Mouse (Mus musculus) liver (tissue): ENCODE measurements around the gene Vac14.
"Not testable (repeated sequence)": the region's sequence is repeated elsewhere in the genome, so short reads cannot be mapped to it uniquely, and the experiment has no call there.

Source experiments
- DNase-seq: peaks from one replicate; pipeline ENCODE4 v3.0.0-alpha.2; 2020; ENCODE audit warnings: mixed read lengths

The Vac14 gene

DNA sequence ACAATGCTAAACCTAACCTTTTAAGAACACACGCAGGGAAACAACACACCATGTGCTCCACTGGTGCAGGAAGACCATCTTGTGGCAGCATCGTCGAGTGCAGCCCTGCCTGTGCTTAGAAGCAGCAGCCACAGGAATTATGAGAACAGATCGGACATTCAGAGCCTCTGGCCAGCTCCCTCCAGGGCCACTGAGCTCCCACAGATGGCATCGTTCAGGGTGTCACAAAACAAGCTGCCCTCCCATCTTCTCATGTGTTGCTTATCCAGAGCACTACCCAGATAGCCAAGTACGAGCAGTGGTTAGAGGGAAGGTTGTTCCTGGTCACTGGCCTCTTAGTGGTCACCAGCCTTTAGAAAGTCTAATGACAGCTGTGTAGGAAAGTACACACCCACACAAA, 30.9 kb downstream of the Vac14 start:
- DNase-seq: no peak

DNA sequence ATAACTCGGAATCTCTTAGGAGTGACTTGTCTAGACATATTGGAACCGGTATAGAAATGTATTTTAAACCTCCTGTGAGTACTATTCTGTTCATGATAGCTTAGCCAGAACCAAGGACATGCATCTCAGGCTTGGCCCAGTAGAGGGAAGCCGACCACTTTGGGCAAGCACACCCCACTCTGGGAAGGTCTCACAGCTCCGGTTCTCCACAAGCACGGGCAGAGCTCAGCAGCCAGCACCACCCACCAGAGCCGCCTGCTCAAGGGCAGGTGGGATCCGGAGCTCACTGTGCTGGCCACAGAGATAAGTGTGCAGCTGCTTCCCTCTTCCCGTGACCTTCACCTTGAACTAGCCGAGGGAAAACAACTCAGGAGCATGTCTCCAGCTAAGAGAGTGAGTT, 32.5 kb downstream of the Vac14 start:
- no peak for DNase-seq

DNA sequence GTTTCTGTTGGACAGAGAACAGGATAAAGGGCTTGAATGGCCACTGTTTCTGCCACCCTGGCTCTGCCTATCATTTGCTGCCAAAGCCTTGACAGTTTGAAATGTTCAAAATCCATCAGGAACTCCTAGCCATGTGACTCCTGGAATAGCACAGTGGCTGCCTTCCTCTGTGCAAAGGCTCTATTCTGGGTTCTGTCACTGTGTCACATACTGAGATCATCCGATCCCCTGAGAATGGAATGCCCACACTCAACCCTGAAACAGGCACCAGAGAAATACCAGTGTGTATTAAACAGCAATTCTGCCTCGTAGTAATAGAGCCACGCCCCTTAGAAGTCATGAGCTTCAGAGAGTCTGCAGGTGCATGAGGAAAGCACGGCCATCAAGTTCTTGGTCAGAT, 33.5 kb downstream of the Vac14 start:
- no peak for DNase-seq

DNA sequence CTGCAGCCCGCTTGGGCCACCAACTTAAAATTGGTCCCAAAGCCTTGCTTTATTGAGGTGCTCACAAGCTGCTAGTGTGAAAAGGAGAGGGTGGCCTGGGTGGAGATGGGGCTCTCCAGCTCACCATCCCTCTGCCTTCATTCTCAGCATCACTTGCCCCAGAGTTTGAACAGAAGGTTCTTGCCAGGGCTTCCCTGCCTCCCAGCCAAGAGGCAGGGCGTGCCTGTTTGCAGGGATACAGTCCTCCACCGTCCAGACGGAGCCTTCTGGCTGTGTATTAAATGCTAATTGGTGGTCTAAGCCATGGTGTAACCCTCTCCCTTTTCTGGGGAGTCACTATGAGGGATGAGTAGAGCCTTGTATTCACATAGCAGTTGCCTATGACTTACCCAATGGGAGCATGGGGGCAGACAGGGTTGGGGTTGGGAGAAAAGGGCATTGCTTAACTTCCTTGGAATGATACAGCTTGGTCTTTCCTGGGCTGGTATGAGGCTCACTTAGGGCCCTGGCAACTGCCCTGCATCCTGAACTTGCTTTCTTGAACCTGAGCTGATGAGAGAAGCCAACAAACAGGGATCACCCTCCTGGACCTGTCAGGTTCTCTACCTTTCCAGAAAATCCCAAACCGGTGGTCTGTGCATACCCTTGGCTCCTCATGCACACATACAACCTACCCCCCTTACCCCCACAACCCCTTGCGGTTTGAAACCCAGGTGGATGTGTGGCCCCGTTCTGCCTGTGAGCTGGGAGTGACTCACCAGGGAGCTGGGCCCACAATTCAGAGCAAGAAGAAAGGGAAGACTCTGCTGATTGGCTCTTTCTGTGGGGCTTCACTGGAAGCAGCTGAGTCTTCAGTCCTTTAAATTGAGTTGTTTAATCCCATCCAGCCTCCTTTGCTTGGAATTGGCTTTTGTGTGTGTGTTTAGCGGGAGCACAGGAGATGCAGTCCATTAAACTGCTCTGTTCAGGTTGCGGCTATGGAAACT, 36.0 kb downstream of the Vac14 start:
- DNase-seq: no peak

DNA sequence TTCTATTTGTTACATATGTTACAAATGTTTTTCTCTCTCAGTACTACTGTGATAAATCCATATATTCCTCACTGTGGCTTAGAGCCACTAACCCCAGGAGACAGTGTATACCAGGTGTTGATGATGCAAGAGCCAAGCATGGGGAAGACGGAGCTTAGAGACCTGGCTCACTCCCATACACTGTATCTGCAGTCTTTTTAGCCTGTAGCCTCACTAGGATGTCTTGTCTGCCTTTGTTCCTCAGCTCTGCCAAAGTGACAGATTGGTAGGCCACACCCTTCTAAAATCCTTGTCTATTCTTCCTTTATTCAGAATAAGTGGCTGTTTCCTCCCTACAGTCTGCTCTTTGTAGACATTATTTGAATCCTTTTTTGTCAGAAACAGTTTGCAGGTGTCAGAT, 37.4 kb downstream of the Vac14 start:
- no peak for DNase-seq

DNA sequence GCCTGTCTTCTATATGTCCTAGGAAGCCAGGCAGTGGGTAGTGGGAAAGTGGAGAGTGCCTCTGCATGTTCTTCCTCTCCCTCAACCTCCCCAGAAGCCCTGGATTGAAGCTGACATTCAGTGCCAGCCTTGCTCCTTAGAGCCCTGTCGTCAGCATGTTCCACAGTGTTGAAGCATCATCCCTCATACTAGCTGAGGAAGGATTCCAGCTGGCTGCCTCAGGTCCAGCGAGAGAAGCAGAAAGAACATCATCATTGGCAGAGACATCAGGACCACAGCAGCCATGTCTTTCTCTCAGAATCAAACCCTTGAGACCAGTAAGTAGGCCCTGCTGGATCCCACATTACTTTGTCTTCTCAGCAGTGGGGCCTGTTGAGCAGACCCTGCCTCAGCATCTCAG, 39.3 kb downstream of the Vac14 start:
- DNase-seq: no peak

DNA sequence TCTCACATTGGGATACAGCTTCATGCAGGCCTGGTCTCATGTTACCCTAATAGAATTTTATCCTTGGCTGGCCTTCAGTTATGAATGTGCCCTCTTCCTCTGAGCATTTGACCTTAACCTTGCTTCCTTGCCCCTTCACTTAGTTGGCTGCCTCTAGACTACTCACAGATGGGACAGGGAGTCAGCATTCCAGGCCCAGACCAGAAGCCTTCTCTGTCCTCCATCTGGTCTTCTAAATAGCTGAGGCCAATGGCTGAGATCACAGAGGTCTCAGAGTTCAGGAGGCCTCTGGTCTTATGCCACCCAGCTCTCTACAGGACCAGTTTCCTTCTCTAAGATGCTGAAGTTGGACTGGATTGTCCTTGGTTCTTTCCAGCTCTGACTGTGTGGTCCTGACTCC, 41.7 kb downstream of the Vac14 start:
- DNase-seq: no peak

DNA sequence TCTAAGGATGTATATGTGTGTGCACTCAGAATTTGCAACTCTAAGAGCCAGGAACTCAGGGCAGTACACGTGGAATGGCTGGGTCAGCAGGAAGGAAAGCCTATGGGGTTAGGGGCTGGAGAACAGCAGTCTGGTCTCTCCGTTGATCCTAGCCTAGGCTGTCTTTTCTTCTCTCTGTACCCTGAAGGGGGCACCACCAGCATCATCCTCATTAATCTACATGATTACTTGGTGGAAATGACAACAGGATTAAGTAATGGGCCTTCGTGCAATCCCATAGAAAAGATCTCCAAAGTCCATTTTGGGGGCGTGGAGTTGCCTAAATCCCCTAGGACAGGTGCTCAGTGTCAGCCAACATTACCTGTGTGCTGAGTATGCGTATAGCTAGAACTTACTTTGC, 44.2 kb downstream of the Vac14 start:
- DNase-seq: no peak

DNA sequence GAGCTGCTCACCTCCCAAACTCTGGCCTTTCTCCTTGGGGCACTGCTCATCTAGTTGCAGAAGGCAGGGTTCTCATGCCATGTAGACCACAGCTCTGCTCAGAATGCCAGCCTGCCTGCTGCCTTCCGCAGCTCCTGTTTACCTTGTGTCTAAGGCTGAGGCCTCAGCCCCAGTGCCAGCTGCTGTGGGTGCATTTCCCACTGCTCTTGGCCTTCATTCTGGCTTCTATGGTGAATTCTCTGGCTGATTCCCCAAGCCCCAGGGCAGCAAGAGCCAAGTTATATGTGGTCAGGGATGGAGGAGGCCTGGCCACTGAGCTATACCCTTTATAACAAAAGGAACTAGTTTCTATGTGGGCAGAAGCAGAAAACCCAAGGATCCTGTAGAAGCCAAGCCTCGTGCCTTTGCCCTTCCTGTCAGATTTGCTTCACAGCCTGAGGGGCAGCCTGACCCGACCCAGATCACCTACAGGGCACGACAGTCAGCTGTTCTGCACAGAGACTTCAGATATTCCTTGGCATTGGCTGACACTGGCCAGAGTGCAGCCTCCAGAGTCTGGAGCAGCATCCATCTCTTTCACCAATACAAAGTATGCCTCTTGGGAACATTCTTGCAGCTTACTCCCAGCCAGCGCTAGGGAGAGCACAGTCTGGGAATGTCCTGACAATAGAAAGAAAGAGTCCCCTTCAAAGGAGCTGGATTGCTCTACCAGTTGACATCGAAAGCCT, 44.8 kb downstream of the Vac14 start:
- no peak for DNase-seq

DNA sequence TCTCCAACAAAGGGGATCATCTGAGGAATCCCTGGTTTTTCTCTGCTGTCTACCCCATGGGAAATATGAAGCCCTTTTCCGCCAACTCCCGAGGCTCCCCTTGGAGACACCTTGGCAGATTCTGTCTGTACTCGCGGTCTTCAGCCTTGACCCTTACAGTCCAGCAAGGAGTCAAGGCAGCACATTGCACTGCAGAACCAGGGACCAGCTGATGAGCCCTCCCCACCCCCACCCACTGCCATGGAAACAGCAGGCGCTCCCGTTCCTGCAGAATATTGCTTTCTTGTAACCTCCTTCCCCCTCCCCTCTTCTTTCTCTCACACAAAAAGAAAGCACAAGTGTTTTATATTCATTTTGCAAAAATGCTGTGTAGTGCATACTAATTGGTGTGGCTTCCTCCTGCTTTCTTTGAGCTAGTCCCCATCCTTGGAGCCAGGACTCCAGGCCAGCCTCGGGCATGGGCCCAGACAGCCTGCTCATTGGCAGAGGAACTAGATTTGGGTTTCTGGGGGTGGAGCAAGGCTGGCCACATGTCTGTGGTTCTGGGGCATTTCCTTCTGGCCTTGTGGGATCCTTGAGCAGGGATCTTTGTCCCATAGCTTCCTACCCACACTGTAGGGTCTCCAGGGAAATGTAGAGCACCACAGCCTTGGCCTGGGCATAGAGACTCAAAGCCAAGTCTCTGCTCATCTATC, 46.0 kb downstream of the Vac14 start:
- no peak for DNase-seq

DNA sequence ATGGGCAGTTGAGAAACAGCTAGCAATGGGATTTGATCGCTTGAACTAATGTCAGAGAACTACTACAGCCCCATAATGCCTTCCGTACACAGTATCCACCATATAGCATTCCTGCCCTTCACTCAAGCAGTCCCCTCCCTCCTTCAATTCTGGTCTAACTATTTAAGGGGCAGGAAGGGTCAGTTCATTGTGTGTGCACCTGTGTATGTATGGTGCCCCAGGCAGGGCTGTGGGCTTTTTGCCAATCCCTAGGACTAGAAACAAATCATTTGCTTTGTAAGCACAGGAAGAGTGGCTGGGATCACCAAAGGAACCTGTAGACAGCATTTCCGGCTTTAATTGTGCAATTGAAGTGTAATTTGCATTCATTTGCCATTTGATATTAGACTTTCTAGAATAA, 46.6 kb downstream of the Vac14 start:
- DNase-seq: no peak

DNA sequence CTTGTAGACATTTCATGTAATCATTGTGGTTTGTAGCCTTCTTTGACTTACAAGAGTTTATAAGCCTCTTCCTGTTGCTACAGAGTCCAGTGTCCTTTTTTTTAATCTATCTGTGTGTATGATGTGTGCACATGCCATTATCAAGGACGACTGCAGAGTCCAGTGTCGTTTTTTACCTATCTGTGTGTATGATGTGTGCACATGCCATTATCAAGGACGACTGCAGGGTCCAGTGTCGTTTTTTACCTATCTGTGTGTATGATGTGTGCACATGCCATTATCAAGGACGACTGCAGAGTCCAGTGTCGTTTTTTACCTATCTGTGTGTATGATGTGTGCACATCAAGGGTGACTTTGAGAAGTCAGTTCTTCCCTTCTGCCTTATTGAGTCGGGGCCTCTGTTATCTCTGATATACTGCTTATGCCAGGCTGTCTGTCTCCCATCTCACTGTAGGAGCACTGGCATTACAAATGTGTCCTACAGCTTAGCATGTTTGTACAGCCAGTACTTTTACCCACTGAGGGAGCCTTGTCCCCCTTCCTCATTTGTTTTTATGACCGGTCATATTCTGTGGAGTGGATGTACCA, 49.3 kb downstream of the Vac14 start:
- DNase-seq: not testable (repeated sequence)

DNA sequence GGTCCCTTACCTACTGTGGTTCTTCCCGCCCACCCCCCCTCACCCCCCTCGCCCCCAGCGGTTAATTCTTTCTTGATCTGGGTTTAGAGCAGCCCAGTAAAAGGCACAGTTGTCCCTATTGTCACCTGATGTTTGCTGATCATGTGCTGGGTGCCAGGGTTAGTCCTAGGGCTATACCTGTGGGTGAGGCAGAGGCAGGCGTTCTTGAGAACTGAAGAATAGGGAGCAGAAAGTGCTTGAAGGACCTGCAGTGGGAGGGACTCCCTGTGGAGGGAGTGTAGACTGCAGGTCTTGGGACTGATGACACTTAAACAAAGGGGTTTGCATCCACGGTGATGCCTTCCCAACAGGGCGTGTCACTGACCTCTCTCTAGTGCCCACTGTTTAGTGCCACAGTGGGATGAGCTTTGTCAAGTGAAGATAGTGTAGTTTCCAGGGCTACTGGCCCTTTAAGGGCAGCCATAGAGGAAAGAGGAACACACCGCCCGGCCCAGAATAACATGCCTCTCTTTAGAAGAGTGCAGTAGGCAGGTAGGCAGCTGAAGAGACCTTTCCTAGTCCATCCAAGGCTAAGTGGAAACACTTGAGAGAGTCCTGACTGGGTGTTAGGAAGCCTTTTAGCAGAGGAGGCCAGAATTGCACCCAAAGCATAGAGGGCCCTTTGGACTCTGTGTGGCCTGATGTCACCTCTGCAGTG, 51.7 kb downstream of the Vac14 start:
- no peak for DNase-seq

DNA sequence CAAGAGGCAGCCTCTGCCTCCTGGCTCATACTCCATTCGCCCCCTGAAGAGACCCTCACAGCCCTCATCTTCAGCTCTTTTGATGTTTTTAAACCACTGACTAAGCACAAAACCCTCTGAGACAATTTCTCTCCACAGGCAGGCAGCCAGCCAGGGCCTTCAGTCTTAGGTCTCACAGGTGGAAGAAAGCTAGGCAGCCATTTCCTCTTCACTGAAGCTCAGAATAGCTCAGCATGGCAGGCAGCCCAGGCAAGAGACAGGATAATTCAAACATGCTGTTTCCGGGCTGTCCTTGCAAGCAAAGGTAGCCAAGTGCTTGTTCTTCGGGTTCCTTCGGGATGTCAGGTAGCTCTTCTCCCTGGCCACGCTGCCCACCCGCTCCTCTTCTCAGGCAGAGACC, 52.9 kb downstream of the Vac14 start:
- DNase-seq: no peak

DNA sequence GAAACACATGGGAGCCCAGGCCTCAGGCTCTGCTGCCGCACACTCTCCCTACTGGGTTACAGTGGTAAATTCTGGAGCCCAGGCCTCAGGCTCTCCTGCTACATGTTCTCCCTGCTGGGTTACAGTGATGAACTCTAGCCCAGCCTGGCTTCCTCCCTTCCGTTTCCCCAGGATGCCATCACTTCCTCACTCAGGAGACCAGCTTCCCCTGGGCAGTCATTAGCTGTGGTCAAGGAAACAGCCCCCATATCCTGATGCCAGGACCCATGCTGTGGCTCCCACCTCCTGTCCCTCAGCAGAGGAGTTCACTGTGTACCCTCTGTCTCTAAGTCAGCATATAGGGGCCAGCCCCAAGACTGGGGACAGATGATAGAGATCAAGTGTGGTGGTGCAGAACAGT, 53.7 kb downstream of the Vac14 start:
- DNase-seq: no peak

DNA sequence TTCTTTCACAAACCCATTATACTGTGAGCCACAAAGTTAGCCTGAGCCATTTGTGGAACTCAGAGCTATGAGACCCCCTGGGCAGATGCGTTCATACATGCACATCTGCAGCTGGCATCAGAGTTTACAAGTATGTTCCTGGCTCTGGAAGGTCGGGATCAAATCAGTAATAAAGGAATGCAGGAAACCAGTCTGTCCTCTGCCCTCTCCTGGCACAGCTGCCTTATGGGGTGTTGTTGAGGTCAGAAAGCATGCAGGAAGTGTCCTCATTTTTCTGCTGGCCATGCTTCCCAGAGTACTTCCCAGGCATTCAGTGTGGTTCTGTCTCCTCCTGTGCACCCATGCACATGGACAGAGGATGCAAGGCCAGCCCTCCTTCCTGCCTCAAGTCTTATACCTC, 54.8 kb downstream of the Vac14 start:
- DNase-seq: no peak

DNA sequence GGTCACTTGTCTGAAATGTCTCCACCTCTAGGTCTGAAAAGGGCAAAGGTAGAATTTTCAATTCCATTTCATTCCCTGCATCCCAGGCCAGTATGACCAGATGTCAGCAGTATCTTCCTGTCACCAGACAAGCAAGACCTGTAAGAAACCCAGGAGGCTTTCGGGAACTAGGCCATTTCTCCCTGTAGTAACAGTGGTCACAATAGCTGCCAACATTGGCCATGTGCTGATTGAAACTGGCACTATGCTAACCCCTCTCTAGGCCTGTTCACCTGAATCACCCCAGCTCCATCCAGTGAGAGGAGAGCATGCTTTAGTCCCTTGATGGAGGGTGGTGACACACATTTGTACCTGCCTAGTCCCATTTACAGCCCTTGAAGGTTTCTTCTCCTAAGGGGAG, 56.2 kb downstream of the Vac14 start:
- DNase-seq: no peak

DNA sequence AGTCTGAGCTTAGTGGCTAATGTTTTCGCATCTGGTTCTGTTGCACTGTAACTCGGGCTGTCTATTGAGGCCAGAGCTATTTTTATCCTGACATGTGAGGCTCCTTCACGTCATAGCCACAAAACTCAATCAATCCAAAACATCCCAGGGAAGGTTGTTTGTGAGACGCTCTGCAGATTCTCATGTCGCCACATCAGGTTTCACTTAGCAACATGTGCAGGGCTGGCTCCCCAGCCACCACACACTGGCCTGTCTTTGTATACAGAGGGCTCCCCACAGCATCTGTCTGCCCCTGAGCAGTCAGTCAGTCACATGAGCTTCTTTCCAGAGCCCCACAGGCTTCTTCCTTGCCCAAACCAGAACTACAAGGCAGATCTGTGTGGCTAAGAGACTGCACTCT, 58.3 kb downstream of the Vac14 start:
- DNase-seq: no peak

DNA sequence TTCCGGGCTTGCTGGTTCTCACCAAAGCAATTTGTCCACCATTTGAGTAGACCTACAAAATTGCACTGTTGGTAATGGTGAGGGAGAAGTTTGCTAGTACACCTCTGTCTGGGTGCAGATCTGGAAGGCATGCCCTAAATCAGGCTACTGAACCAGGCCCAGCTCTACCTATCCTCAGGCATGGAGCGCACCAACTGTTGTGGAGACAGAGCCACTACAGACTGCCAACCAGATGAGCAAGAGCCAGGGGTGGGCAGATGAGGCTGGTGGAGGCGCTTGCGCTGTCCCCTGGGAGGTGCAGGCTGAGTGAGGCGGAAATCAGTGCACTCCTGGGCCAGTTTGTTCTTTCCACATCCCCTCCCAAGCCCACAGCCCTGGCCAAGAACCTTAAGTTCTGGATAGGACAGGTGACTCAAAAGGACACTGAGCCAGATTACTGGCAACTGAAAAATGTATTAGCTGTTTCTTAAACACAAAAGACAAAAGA, 58.8 kb downstream of the Vac14 start:
- no peak for DNase-seq

DNA sequence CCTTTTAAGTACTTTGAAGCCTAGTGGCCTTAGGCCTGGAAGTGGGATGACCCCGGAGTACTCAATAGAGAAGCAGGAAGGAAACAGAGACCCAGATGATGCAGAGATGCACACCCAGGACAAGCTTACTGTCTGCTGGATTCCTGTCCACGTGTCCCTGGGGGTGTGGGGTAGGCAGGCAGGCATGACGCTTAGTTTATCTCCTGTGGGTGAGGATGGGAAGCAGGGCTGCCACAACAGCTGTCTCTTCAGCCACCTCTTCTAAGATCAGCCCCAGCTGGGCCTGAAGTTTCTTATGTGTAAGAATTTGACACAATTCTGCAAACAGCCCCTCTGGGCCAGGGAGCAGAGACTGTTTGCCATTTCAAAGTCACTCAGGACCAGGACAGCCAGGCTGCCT, 60.6 kb downstream of the Vac14 start:
- no peak for DNase-seq

DNA sequence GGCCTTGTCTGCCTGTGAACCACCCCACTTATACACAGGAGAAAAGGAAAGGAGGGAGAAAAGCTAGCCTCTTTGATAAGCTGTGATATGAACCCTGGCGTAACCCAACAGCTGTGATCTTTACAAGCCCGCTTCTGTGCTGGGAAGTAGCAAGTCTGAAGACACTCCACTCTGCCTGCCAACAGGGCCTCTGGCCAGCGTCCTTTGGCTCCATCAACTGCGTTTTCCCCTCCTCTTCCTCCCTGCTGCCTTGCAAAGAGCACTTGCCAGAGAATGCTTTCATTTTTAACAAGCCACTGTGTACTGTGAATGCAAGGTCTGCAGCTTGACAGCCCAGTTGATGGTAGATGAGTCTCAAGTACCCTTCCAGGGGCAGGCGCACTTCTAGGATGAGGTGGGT, 69.3 kb downstream of the Vac14 start:
- no peak for DNase-seq

DNA sequence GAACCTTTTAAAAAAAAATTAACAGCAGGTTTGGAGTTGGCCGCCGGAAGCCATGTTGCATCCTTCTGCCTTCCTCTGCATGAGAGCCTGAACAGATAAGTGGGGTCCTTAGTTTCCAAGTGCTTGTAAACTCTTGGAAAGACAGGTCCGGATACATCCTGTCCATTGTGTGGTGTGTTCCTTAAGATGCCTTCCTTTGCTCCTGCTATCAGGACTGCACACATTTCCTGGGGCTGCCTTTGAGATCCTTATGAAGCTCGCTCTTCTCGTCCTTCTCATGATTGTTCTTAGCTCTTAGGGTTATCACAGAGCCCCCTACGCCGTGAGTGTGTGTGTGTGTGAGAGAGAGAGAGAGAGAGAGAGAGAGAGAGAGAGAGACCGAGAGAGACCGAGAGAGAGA, 71.6 kb downstream of the Vac14 start:
- no peak for DNase-seq
